Mouse (Mus musculus): ENCODE measurements at regions not wholly inside any gene's neighbourhood (a gene's known extent, or its start where the extent isn't known, plus 50 kb on each side); places are given as distances from the start of the nearest gene placed in this dataset.

- Histone ChIP-seq H3K9me3 (replicated peaks; ENCODE audit: control insufficient read depth, low read length, poor library complexity, severe bottlenecking) (peaks cover 5% of the 10 kb centered on the region; the same call in 1 of the 2 replicates), H3K4me2 (ENCODE audit: low read length) (no peak overlapping the region), H3K36me3 (ENCODE audit: control insufficient read depth, insufficient read depth, low read length) (no peaks in the 10 kb centered on the region), H3K27ac (ENCODE audit: low read length) (no peak overlapping the region), H3K9ac (ENCODE audit: low read depth, low read length) (no peak overlapping the region), H3K4me3 (ENCODE audit: low read depth, low read length) (no peak overlapping the region), H3K4me1 (ENCODE audit: control insufficient read depth, insufficient read depth, low read length) (no peaks in the 10 kb centered on the region), H3K27me3 (ENCODE audit: control insufficient read depth, insufficient read depth, low read depth, low read length) (no peaks in the 10 kb centered on the region)
- 67% methylated on average over 2 of the region's 2 CpGs for WGBS
- ATAC-seq, result no peak
Measured at GRCm38 (mm10) chr1:152313480-152313879, 73.0 kb downstream of the Tsen15 start.

- no peaks in the 10 kb centered on the region for H3K27me3 ChIP-seq (ENCODE audit: control insufficient read depth, insufficient read depth, low read depth, low read length)
- H3K36me3 ChIP-seq (ENCODE audit: control insufficient read depth, insufficient read depth, low read length), result no peaks in the 10 kb centered on the region
- 0 out of 2 replicates have a peak, but pooled peaks cover 2% of the 10 kb centered on the region for H3K4me1 ChIP-seq (ENCODE audit: control insufficient read depth, insufficient read depth, low read length)
- H3K9me3 ChIP-seq (replicated peaks; ENCODE audit: control insufficient read depth, low read length, poor library complexity, severe bottlenecking), result no peaks in the 10 kb centered on the region
- H3K4me2 ChIP-seq (ENCODE audit: low read length), result no peak overlapping the region
- no peak overlapping the region for H3K27ac ChIP-seq (ENCODE audit: low read length)
- no peak for ATAC-seq
- H3K4me3 ChIP-seq (ENCODE audit: low read depth, low read length), result no peak overlapping the region
- WGBS, result 93% methylated on average over 3 of the region's 3 CpGs
- no peak overlapping the region for H3K9ac ChIP-seq (ENCODE audit: low read depth, low read length)
Measured at GRCm38 (mm10) chr1:152305461-152305860, 81.0 kb downstream of the Tsen15 start.

- Histone ChIP-seq H3K4me1 (ENCODE audit: control insufficient read depth, insufficient read depth, low read length) (0 out of 2 replicates have a peak, but pooled peaks cover 2% of the 10 kb centered on the region), H3K27ac (ENCODE audit: low read length) (no peak overlapping the region), H3K27me3 (ENCODE audit: control insufficient read depth, insufficient read depth, low read depth, low read length) (no peaks in the 10 kb centered on the region), H3K4me3 (ENCODE audit: low read depth, low read length) (no peak overlapping the region), H3K36me3 (ENCODE audit: control insufficient read depth, insufficient read depth, low read length) (no peaks in the 10 kb centered on the region), H3K9ac (ENCODE audit: low read depth, low read length) (no peak overlapping the region), H3K4me2 (ENCODE audit: low read length) (no peak overlapping the region), H3K9me3 (replicated peaks; ENCODE audit: control insufficient read depth, low read length, poor library complexity, severe bottlenecking) (no peaks in the 10 kb centered on the region)
- 79% methylated on average over 14 of the region's 14 CpGs for WGBS
- ATAC-seq, result no peak
Measured at GRCm38 (mm10) chr1:152304487-152305130, 81.9 kb downstream of the Tsen15 start.

- 53% methylated on average over 8 of the region's 8 CpGs for WGBS
- peak; percentile 56; the same call in 1 of the 2 replicates for ATAC-seq
Measured at GRCm38 (mm10) chr1:152301355-152301754, 85.1 kb downstream of the Tsen15 start.

GRCm38 (mm10) chr1:152292196-152292736 is 94.2 kb downstream of the Tsen15 start:
- Histone ChIP-seq H3K27me3 (ENCODE audit: control insufficient read depth, insufficient read depth, low read depth, low read length) (no peaks in the 10 kb centered on the region), H3K4me2 (ENCODE audit: low read length) (no peak overlapping the region), H3K27ac (ENCODE audit: low read length) (no peak overlapping the region), H3K9ac (ENCODE audit: low read depth, low read length) (no peak overlapping the region), H3K4me1 (ENCODE audit: control insufficient read depth, insufficient read depth, low read length) (peaks cover 11% of the 10 kb centered on the region; the same call in 1 of the 2 replicates), H3K36me3 (ENCODE audit: control insufficient read depth, insufficient read depth, low read length) (no peaks in the 10 kb centered on the region), H3K9me3 (replicated peaks; ENCODE audit: control insufficient read depth, low read length, poor library complexity, severe bottlenecking) (no peaks in the 10 kb centered on the region), H3K4me3 (ENCODE audit: low read depth, low read length) (no peak overlapping the region)
- no peak for ATAC-seq
- 84% methylated on average over 9 of the region's 9 CpGs for WGBS

More at GRCm38 (mm10) chr1:152301355-152301754, 85.1 kb downstream of the Tsen15 start:
- Histone ChIP-seq H3K27me3 (ENCODE audit: control insufficient read depth, insufficient read depth, low read depth, low read length) (no peaks in the 10 kb centered on the region), H3K9me3 (replicated peaks; ENCODE audit: control insufficient read depth, low read length, poor library complexity, severe bottlenecking) (no peaks in the 10 kb centered on the region), H3K27ac (ENCODE audit: low read length) (no peak overlapping the region), H3K4me3 (ENCODE audit: low read depth, low read length) (no peak overlapping the region), H3K36me3 (ENCODE audit: control insufficient read depth, insufficient read depth, low read length) (no peaks in the 10 kb centered on the region), H3K4me2 (ENCODE audit: low read length) (no peak overlapping the region), H3K4me1 (ENCODE audit: control insufficient read depth, insufficient read depth, low read length) (0 out of 2 replicates have a peak, but pooled peaks cover 2% of the 10 kb centered on the region), H3K9ac (ENCODE audit: low read depth, low read length) (no peak overlapping the region)

- no peak for ATAC-seq
- no peak overlapping the region for H3K4me3 ChIP-seq (ENCODE audit: low read depth, low read length)
- H3K4me2 ChIP-seq (ENCODE audit: low read length), result no peak overlapping the region
- no peaks in the 10 kb centered on the region for H3K36me3 ChIP-seq (ENCODE audit: control insufficient read depth, insufficient read depth, low read length)
- no peaks in the 10 kb centered on the region for H3K9me3 ChIP-seq (replicated peaks; ENCODE audit: control insufficient read depth, low read length, poor library complexity, severe bottlenecking)
- no peak overlapping the region for H3K27ac ChIP-seq (ENCODE audit: low read length)
- no peaks in the 10 kb centered on the region for H3K27me3 ChIP-seq (ENCODE audit: control insufficient read depth, insufficient read depth, low read depth, low read length)
- WGBS, result 48% methylated on average over 7 of the region's 7 CpGs
- peaks cover 13% of the 10 kb centered on the region; the same call in 1 of the 2 replicates for H3K4me1 ChIP-seq (ENCODE audit: control insufficient read depth, insufficient read depth, low read length)
- no peak overlapping the region for H3K9ac ChIP-seq (ENCODE audit: low read depth, low read length)
Measured at GRCm38 (mm10) chr1:152290768-152291167, 95.7 kb downstream of the Tsen15 start.

- ATAC-seq, result peak; percentile 33
- Histone ChIP-seq H3K9ac (ENCODE audit: low read depth, low read length) (no peak overlapping the region), H3K27ac (ENCODE audit: low read length) (peak overlapping the region; percentile 25; the same call in 1 of the 2 replicates), H3K36me3 (ENCODE audit: control insufficient read depth, insufficient read depth, low read length) (no peaks in the 10 kb centered on the region), H3K27me3 (ENCODE audit: control insufficient read depth, insufficient read depth, low read depth, low read length) (no peaks in the 10 kb centered on the region), H3K9me3 (replicated peaks; ENCODE audit: control insufficient read depth, low read length, poor library complexity, severe bottlenecking) (no peaks in the 10 kb centered on the region), H3K4me1 (ENCODE audit: control insufficient read depth, insufficient read depth, low read length) (peaks cover 17% of the 10 kb centered on the region), H3K4me3 (ENCODE audit: low read depth, low read length) (no peak overlapping the region), H3K4me2 (ENCODE audit: low read length) (no peak overlapping the region)
- 61% methylated on average over 15 of the region's 15 CpGs for WGBS
Measured at GRCm38 (mm10) chr1:152287566-152288490, 98.7 kb downstream of the Tsen15 start.

GRCm38 (mm10) chr1:152286677-152287076 is 99.8 kb downstream of the Tsen15 start:
- no peak overlapping the region for H3K27ac ChIP-seq (ENCODE audit: low read length)
- H3K9me3 ChIP-seq (replicated peaks; ENCODE audit: control insufficient read depth, low read length, poor library complexity, severe bottlenecking), result no peaks in the 10 kb centered on the region
- H3K4me3 ChIP-seq (ENCODE audit: low read depth, low read length), result no peak overlapping the region
- H3K4me1 ChIP-seq (ENCODE audit: control insufficient read depth, insufficient read depth, low read length), result peaks cover 17% of the 10 kb centered on the region
- no peaks in the 10 kb centered on the region for H3K27me3 ChIP-seq (ENCODE audit: control insufficient read depth, insufficient read depth, low read depth, low read length)
- no peak overlapping the region for H3K9ac ChIP-seq (ENCODE audit: low read depth, low read length)
- no peak for ATAC-seq
- 50% methylated on average over 8 of the region's 8 CpGs for WGBS
- H3K4me2 ChIP-seq (ENCODE audit: low read length), result no peak overlapping the region
- H3K36me3 ChIP-seq (ENCODE audit: control insufficient read depth, insufficient read depth, low read length), result no peaks in the 10 kb centered on the region

All from midbrain, embryonic 16.5 days (tissue).